Mouse (Mus musculus): Measurements from ENCODE around the gene Kcnf1. TPM values are rescaled to one million over a fixed set of nuclear protein-coding genes. Genes with fewer than 3 reads are reported as not detected.
A peak's percentile ranks its signal among the peaks of the same experiment; 100 is the strongest.

Kcnf1 gene
- under 1 TPM in 1 of 2 experiments, not detected in 1; 0.08 TPM for polyA plus RNA-seq (2017; shearing (Covaris generic))

- no peak for ATAC-seq
Observed at GRCm38 (mm10) chr12:17176757-17177092, at the start of gene Kcnf1. Gene Kcnf1, minus strand, starts transcription at chr12:17176888.

DNA sequence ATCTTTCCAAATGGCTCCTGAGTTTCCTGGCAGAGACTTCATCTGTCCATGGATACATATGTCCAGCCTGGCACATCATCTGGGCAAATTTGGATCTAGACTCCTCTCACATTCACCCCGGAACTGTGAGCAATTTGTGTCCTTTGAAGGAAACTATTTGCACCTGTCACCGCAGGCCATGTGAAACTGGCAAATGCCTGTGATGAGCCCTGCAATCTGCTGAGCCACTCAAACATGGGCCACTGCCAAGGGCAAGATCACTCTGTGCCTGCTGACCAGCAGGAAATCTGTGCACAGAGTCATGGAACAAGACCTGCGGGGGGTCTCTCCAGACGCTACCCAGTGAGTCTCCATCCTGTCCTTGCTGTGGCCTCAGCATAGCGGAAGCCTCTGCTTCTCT lies 48.3 kb upstream of the Kcnf1 start:
- ATAC-seq, result no peak

GRCm38 (mm10) chr12:17223050-17223449 lies 46.4 kb upstream of the Kcnf1 start:
- no peak for ATAC-seq

GRCm38 (mm10) chr12:17221891-17222428 lies 45.3 kb upstream of the Kcnf1 start:
- ATAC-seq, result no peak

- ATAC-seq, result no peak
Observed at GRCm38 (mm10) chr12:17220631-17221030, 43.9 kb upstream of the Kcnf1 start.

DNA sequence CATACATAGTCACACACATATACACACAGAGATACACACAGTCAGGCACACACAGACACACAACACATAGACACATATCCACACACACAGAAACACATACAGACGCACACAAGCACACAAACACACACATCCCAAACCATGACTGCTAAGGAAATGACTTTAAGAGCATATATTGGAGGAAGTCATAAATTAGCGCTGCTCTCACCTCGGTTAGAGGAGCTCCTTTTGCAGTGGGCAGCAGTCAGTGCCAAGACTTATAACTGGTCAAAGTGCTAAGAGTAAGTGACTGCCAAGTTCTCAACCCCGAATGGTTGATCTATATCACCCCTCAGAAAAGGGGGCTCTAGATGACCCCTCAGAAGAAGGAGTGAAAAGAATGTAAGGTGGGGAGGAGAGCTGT lies 42.4 kb upstream of the Kcnf1 start:
- ATAC-seq, result no peak

GRCm38 (mm10) chr12:17218390-17218789 lies 41.7 kb upstream of the Kcnf1 start:
- no peak for ATAC-seq

GRCm38 (mm10) chr12:17215751-17216150 lies 39.1 kb upstream of the Kcnf1 start:
- ATAC-seq, result no peak

DNA sequence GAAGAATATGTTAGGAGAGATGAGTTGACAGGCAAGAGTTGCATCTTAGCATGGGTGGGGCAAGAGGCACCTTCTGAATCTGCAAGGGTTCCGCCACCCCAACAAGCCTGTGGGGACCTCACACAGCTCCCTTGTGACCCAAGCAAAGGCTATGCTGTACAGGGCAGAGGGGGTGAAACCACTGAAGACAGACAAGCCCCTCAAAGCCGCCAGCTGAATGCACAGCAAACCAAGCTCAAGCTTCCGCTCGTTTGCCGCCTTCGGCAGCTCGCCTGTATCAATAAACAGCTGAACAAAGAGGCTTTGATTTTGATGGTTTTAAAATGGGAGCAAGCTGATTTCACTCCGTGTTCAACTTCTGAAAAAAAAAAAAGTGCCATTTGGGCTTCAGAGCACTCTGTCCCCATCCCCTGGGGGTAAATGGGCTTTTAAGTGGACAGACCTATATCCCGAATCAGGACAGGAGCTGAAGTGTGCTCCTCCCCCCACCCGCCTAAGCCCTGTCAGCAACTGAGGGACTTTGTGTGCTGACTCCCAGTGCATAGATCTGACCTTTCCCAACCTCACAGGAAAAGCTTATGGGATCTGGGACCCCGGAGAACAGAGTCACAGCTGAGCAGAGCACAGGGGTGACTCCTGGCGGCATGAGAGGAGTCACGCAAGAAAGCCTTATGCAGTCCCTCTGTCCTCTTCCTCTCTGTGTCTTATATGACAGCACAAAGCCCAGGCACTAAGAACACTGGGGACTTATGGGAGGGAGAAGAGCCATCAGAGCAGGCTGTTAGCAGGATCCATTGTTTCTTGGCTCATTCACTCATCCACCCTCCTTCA lies 26.0 kb upstream of the Kcnf1 start:
- no peak for ATAC-seq

- ATAC-seq, result no peak
Observed at GRCm38 (mm10) chr12:17198621-17199020, 21.9 kb upstream of the Kcnf1 start.

DNA sequence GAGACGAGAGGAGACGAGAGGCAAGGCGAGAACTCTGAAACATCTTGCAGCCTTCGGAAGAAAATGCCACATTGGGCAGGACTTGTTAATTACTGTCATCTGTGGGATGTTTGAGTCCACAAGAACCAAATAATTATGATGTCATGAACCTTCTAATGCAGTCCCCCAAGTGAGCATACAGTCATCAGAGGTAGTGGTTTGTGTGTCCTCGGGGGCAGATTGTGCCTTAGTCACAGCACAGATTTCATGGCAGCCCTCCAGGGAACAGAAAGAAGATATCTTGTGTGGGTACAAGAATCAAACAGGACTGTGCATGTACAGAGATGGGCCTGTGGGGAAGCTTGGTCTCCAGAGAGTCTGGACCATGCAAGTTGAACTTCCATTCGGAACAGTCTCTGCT lies 17.5 kb upstream of the Kcnf1 start:
- ATAC-seq, result no peak

- ATAC-seq, result no peak
Observed at GRCm38 (mm10) chr12:17193311-17193710, 16.6 kb upstream of the Kcnf1 start.

DNA sequence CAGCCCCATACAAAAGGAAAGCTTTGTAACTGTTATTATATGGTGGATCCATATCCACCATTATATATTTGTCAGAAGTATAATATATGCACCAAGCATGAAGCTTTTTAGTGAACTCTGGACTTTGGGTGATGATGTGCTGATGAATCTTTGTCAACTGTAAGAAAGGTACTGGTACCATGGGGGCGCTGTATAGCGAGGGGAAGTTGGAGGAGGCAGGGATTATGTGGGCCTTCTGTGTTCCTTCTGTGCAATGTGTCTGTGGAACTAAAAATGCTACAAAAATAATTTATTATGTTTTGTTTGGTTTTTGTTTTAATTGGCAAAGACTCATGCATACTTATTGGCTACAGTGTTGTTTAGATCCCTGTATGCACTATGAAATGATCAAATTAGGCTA lies 16.2 kb upstream of the Kcnf1 start:
- no peak for ATAC-seq

- no peak for ATAC-seq
Observed at GRCm38 (mm10) chr12:17184303-17184775, 7.7 kb upstream of the Kcnf1 start.

- no peak for ATAC-seq
Observed at GRCm38 (mm10) chr12:17183788-17184187, 7.1 kb upstream of the Kcnf1 start.

- peak; percentile 54 for ATAC-seq
Observed at GRCm38 (mm10) chr12:17176041-17176756, 489 bp downstream of the Kcnf1 start.

DNA sequence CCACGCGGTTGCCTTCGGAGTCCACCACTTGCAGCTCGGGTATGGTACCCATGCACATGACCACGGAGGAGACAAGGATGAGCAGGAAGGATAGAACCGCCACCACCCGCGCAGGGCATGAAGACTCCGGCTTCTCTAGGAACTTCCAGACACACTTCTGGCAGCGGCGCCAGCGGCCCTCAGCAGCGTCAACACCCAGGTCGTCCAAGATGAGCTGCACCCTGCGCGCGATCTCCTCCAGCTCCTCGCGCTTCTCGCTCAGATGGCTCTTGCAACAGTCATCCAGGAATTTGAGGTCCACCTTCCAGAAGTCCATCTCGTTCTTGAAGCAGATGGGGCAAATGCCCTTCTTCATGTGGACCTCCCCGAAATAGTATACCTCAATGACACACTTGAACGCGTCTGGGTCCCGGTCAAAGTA lies 1.1 kb downstream of the Kcnf1 start:
- ATAC-seq, result no peak

GRCm38 (mm10) chr12:17175124-17175523 lies 1.6 kb downstream of the Kcnf1 start:
- no peak for ATAC-seq

GRCm38 (mm10) chr12:17174134-17174893 lies 2.4 kb downstream of the Kcnf1 start:
- no peak for ATAC-seq

- no peak for ATAC-seq
Observed at GRCm38 (mm10) chr12:17170406-17170805, 6.3 kb downstream of the Kcnf1 start.

DNA sequence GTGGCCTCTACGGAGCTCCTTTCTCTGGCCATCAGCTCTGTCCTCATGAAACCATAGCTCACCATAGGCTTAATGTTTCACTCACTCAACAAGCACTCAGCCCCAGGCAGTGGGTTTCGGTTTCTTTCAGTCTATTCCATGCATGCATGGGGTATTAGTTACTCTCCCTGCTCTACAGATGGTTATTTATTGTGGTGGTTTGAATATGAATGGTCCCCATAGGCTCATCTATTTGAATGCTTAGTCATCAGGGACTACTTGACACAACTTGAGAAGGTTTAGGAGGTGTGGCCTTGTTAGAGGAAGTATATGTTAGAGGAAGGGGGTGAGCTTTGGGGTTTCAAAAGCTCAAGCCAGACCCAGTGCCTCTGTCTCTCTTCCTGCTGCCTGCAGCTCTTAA lies 10.6 kb downstream of the Kcnf1 start:
- no peak for ATAC-seq

GRCm38 (mm10) chr12:17163996-17164395 lies 12.7 kb downstream of the Kcnf1 start:
- ATAC-seq, result no peak

- no peak for ATAC-seq
Observed at GRCm38 (mm10) chr12:17159549-17159948, 17.1 kb downstream of the Kcnf1 start.
